Mouse (Mus musculus): ENCODE measurements around the gene Cfap299.

DNA sequence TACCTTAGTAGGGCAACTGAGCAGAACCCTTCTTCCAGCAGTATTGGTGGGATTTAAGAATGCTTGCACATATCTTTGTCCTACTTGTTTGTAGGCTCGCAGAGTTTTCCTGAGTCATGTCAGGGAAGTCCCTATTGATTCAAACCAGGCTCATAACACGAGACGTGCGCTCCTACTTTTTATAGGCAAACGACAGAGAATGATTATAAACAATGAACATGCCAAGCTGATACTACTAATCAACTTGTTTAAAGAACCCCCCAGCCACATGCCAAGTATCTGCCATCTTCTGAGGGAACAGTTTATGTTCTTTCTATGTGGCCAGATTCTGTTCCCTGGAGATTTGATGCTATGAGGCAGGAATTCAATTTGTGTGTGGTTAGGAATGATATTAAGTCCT is 251.7 kb downstream of the Cfap299 start:
- TF ChIP-seq GATA1 (IDR thresholded peaks at IDR 0.05; ENCODE audit: low read length) (no peak), TAL1 (IDR thresholded peaks at IDR 0.05; ENCODE audit: low read length) (no peak)
